8 mouse cellular contexts compared by ENCODE assay signal in the genomic region with DNA sequence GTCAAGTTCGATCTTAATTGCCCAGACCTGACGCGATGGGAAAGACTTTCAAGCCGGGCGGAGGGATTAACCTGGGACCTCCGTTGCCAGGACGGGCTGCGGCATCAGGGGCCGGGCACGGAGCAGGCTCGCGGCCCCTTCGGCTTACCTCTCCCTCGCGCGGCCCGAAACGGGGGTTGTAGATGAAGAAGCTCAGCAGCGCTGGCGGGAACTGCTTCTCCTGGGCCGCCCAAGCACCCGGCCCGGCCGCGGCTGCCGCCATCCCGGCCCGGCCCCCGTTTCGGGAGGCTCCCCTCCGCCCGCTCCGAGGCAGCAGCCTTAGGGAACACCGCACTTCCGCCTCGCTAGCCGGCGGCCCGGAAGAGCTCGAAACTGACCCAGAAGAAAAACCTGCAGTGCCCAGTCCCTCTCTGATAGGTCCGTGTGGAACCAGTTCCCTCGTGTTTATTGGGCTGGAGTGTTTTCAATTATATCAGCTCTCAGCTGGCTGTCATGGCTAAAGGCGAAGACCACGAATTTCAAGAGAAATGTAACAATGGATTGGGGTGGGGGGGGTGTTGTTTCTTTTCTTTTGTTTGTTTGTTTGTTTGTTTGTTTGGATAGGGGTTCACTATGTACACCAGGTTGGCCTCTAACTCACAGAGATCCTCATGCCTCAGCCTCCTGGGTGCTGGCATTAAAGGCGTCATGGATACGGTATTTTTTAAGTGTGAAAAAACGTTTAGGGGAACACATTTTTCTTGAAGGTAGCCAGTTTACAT. TPM values are rescaled to one million over a fixed set of nuclear protein-coding genes. Genes with fewer than 3 reads are reported as not detected.
DNase-seq lines count a peak whose midpoint lies in the region; ATAC-seq lines count a peak whose summit lies in the region.

TSS of gene Ccz1 (minus strand) at position 327 of the 761 bp plus-strand sequence.

- H3K27ac ChIP-seq in lung, embryonic 16.5 days (ENCODE audit: low read length) = peak within 1 kb of the TSS; percentile 83

- peak within 1 kb of the TSS; percentile 60 for H3K4me2 ChIP-seq in lung, embryonic 16.5 days (ENCODE audit: low read depth, low read length)

- 4% methylated on average over 43 of the region's 47 CpGs for WGBS in lung, embryonic 16.5 days

- 0 out of 2 replicates have a peak, but pooled peaks cover 2% of the 10 kb centered on the region for H3K4me1 ChIP-seq in lung, embryonic 16.5 days (replicated peaks; ENCODE audit: control insufficient read depth, insufficient read depth, low read length)

- H3K9me3 ChIP-seq in lung, embryonic 16.5 days (ENCODE audit: control insufficient read depth, low read length) = no peaks in the 10 kb centered on the region

- peaks cover 8% of the 10 kb centered on the region for H3K36me3 ChIP-seq in lung, embryonic 16.5 days (ENCODE audit: control insufficient read depth, insufficient read depth, low read length)

- H3K4me3 ChIP-seq in lung, embryonic 16.5 days (ENCODE audit: low read length) = peak within 1 kb of the TSS; percentile 98

- peak; percentile 84 for DNase-seq in MEL-GATA-1-ER (ENCODE audit: extremely low read depth, low read depth)
- peak; percentile 65 for DNase-seq in cerebellum, adult 8-10 months
- DNase-seq in forelimb bud, embryonic 11.5 days (ENCODE audit: low read depth, low spot score) = peak; percentile 88
- DNase-seq in layer of hippocampus, adult 9-10 months (ENCODE audit: low spot score) = peak; percentile 53
- DNase-seq in ovary, postnatal 10 days (ENCODE audit: low spot score) = peak; percentile 33
- DNase-seq in thymus, postnatal 10 days (ENCODE audit: low spot score in 2 of 2) = peak; percentile 59 to 70

- H3K9ac ChIP-seq in lung, embryonic 16.5 days (ENCODE audit: low read length) = peak within 1 kb of the TSS; percentile 95

- peak; percentile 91 to 99 for ATAC-seq in hematopoietic stem cell, adult 5-6 weeks (replicated peaks in 1 of 2; ENCODE audit: insufficient read depth in 1 of 2, low FRiP score in 2 of 2, low TSS enrichment in 1 of 2, low read depth in 1 of 2, poor library complexity in 2 of 2, severe bottlenecking in 2 of 2)
- ATAC-seq in lung, embryonic 16.5 days (ENCODE audit: low read depth) = peak; percentile 99

- H3K27me3 ChIP-seq in lung, embryonic 16.5 days (ENCODE audit: control insufficient read depth, insufficient read depth, low read depth, low read length) = no peaks in the 10 kb centered on the region

RNA-seq across cellular contexts. Expression of gene Ccz1, which starts in this region (rescaled TPM):
- 80.4 and 105 TPM in 2 replicates for total RNA-seq in hematopoietic stem cell, adult 5-6 weeks (2017)
- 79.3 and 82.1 TPM in 2 replicates for polyA plus RNA-seq in lung, embryonic 16.5 days (2015; fragmentation: Nextera tagmentation; extraction: Ambion mirVana)

Comparison
In these comparisons a context has a peak if more than half of its experiments do, and no peak if none do; other contexts are left out.
1. Peak in every context shown above with its lines: DNase-seq, ATAC-seq, H3K4me3 ChIP-seq and H3K27ac ChIP-seq.
2. DNase-seq: peak in every context shown above with its lines; median percentile 88 in forelimb bud, embryonic 11.5 days; 84 in MEL-GATA-1-ER; 65 in cerebellum, adult 8-10 months; 64 in thymus, postnatal 10 days; 53 in layer of hippocampus, adult 9-10 months; 33 in ovary, postnatal 10 days.